Mouse (Mus musculus) lung, embryonic 14.5 days (tissue): ENCODE data around the gene Med9. TPM values are rescaled to one million over a fixed set of nuclear protein-coding genes. Genes with fewer than 3 reads are reported as not detected.
"Not testable (repeated sequence)": the region's sequence is repeated elsewhere in the genome, so short reads cannot be mapped to it uniquely, and the experiment has no call there.

Experiments used
- ATAC-seq: fragments of 200-750 bp; cut with Nextera tagmentation; 2 replicates; pipeline ENCODE4 v1.8.0; 2017; ENCODE audit warnings: mild to moderate bottlenecking, moderate TSS enrichment, moderate library complexity; ENCODE audit not compliant: insufficient read depth
- DNase-seq: peaks from one replicate; pipeline ENCODE4 v3.0.0-alpha.2; 2015
- H3K27ac ChIP-seq: fragments of 300-500 bp; sonication (generic); 2 replicates; pipeline ENCODE4 v1.5.1; 2014; ENCODE audit warnings: low read depth, mild to moderate bottlenecking, moderate library complexity
- H3K27me3 ChIP-seq: fragments of 300-500 bp; sonication (generic); 2 replicates; pipeline ENCODE4 v1.6.1; 2014; ENCODE audit warnings: low read length, control low read depth; ENCODE audit not compliant: insufficient read depth
- H3K36me3 ChIP-seq: fragments of 300-500 bp; sonication (generic); 2 replicates; pipeline ENCODE4 v1.6.1; 2014; ENCODE audit warnings: control low read depth; ENCODE audit not compliant: insufficient read depth
- H3K4me1 ChIP-seq: fragments of 300-500 bp; sonication (generic); 2 replicates; pipeline ENCODE4 v1.6.1; 2014; ENCODE audit warnings: antibody characterized with exemption, control low read depth; ENCODE audit not compliant: insufficient read depth
- H3K4me2 ChIP-seq: fragments of 300-500 bp; sonication (generic); 2 replicates; pipeline ENCODE4 v1.6.1; 2014; ENCODE audit warnings: mild to moderate bottlenecking
- H3K4me3 ChIP-seq: fragments of 300-500 bp; sonication (generic); 2 replicates; pipeline ENCODE4 v1.5.1; 2014; ENCODE audit warnings: low read depth, low read length
- H3K9ac ChIP-seq: fragments of 300-500 bp; sonication (generic); 2 replicates; pipeline ENCODE4 v1.6.1; 2014
- H3K9me3 ChIP-seq: fragments of 300-500 bp; sonication (generic); 2 replicates; pipeline ENCODE4 v1.6.1; 2016; ENCODE audit warnings: low read depth, low read length, control low read depth
- CTCF ChIP-seq: IDR thresholded peaks from 2 replicates; pipeline ENCODE4 v1.5.1; 2016; ENCODE audit warnings: antibody characterized with exemption, low read depth
- WGBS: fragments of 180-500 bp; shearing (Covaris S2); extraction: QIAGEN DNeasy Blood & Tissue Kit; methylation state at CpG from one replicate; pipeline ENCODE4 v1.1.7; 2014; 5-methylcytosine and 5-hydroxymethylcytosine counted together
- polyA plus RNA-seq: library from polyadenylated mRNA; unstranded; fragments of >200 nt; fragmentation: Nextera tagmentation; extraction: Ambion mirVana; gene quantifications from 2 replicates; pipeline ENCODE4 v1.2.1, GENCODE M21; 2014

The Med9 gene
- polyA plus RNA-seq, 1 experiment from 2014 or later, result 48.9 TPM

DNA sequence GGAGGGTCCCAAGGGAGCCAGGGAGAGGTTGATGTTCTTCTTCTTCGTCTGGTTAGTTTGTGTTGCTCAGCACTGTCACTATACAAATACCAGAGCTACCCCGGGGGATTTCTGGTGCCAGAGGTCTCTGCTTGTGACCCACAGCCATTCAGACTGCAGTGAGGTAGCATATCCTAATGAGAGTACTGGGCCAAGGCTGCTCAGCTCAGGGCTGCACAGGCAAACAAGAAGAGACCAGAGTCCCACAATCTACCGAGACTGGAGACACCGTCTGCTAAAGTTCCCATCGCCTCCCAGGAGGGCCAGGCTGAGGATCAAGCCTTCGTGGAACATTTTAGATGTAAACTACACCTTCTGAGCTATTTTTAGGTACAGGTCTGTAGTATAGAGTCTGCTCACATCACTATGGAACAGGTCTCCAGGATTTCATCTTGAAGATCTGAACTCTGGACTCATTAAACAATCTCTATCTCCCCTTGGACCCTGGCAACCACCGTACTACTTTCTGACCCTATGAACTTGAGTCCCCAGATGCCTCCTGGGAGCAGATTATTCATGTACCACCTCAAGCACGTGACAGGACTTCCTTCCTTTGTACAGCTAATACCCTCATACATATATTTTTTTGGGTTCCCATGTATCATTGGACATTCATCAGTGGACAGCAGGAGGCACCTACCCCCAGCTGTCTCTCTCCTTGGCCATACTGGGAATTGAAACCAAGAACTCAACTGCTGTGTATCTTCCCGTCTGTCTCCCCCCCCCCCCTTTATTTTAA is 15.3 kb upstream of the Med9 start:
- no peaks in the 10 kb centered on the region for H3K9me3 ChIP-seq
- no peak for ATAC-seq
- TF ChIP-seq CTCF, result no peak
- 55% methylated on average over 9 of the region's 9 CpGs for WGBS
- H3K4me2 ChIP-seq, result no peak overlapping the region
- no peaks in the 10 kb centered on the region for H3K36me3 ChIP-seq
- no peaks in the 10 kb centered on the region for H3K27me3 ChIP-seq
- no peak overlapping the region for H3K27ac ChIP-seq
- DNase-seq, result no peak
- H3K4me1 ChIP-seq, result no peaks in the 10 kb centered on the region
- H3K4me3 ChIP-seq, result no peak overlapping the region
- no peak overlapping the region for H3K9ac ChIP-seq

DNA sequence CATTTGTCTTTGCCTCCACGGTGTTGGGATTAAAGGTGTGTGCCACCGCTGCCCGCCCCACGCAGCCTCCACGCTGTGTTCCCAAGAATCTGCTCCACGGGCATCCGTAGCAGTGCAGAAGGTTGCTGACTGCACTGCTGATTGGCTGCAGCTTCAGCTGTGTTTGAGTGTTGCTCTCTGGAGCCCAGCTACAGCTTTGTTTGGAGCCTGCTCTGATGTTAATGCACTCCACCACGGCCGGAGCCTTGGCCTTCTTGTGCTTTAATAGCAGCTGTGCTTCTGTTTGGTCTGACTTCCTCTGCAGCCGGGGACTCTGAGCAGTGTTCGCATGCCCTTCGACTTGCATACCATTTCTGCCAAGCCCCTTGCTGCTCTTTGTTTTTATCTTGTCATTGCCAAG is 14.1 kb upstream of the Med9 start:
- Histone ChIP-seq H3K4me1 (no peaks in the 10 kb centered on the region), H3K4me2 (no peak overlapping the region), H3K27ac (no peak overlapping the region), H3K9ac (no peak overlapping the region), H3K9me3 (no peaks in the 10 kb centered on the region), H3K36me3 (no peaks in the 10 kb centered on the region), H3K27me3 (no peaks in the 10 kb centered on the region), H3K4me3 (no peak overlapping the region)
- TF ChIP-seq CTCF, result no peak
- ATAC-seq (no peak), DNase-seq (peak; percentile 35)
- WGBS, result 34% methylated on average over 12 of the region's 12 CpGs

DNA sequence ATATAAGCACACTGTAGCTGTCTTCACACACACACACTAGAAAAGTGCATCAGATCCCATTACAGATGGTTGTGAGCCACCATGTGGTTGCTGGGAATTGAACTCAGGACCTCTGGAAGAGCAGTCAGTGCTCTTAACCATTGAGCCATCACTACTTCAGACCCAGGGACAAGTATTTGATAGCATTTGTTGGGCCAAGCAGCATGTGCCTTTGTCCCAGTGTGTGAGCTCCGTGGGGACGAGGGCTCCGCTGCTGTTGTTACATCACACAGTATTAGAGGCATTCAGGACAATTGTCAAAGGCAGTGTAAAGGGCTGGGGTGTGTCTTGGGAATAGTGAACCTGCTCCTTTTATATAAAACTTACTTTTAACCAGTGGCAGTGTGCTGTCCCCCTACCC is 11.0 kb upstream of the Med9 start:
- Histone ChIP-seq H3K4me3 (no peak overlapping the region), H3K4me2 (no peak overlapping the region), H3K9me3 (no peaks in the 10 kb centered on the region), H3K9ac (no peak overlapping the region), H3K36me3 (no peaks in the 10 kb centered on the region), H3K27ac (no peak overlapping the region), H3K4me1 (no peaks in the 10 kb centered on the region), H3K27me3 (no peaks in the 10 kb centered on the region)
- WGBS, result 73% methylated on average over 3 of the region's 3 CpGs
- DNase-seq (no peak), ATAC-seq (no peak)
- no peak for TF ChIP-seq CTCF

DNA sequence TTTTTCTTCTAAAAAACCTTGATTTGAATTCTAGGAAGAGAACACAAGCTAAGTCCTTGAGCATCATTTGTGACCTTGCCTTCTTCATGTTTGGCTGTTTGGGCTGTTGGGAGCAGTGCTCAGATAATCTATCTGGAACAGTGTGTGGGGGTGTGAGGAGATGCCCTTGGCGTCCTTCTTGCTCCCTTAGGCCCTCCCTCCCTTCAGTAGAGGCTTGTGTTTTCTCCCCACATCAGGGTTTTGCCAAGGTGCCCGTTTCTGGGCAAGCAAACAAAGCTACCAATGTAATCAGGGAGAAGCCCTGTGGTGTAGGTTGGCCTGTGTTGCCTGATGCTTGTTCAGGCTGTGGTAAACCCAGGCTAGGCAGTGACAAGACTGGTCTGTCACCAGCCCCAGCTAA is 10.4 kb upstream of the Med9 start:
- H3K27ac ChIP-seq, result no peak overlapping the region
- H3K4me2 ChIP-seq, result no peak overlapping the region
- H3K4me3 ChIP-seq, result no peak overlapping the region
- no peaks in the 10 kb centered on the region for H3K36me3 ChIP-seq
- no peaks in the 10 kb centered on the region for H3K9me3 ChIP-seq
- no peak for ATAC-seq
- H3K9ac ChIP-seq, result no peak overlapping the region
- no peak for DNase-seq
- TF ChIP-seq CTCF, result no peak
- 25% methylated on average over 2 of the region's 2 CpGs for WGBS
- H3K4me1 ChIP-seq, result no peaks in the 10 kb centered on the region
- H3K27me3 ChIP-seq, result no peaks in the 10 kb centered on the region

DNA sequence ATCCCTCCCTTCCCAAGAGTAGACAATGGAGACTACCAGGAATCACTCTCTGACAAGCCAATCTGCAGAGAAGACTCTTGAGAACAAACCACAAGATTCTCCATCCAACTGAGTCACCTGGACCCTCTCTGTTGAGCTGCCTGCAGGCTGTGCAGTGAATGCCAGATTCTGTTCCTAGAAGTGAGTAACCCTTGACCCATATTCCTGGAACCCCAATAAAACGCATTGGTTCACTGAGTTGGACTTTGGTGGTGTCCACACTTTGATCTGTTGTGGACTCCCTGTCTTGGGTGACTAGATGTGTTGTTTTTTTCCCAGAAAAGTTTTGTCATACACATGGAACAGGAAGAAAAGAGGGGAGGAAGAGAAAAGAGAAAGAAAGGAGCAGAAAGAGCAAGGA is 8.2 kb upstream of the Med9 start:
- 71% methylated on average over 1 of the region's 1 CpGs for WGBS
- Histone ChIP-seq H3K36me3 (no peaks in the 10 kb centered on the region), H3K4me2 (no peak overlapping the region), H3K4me3 (no peak overlapping the region), H3K27me3 (no peaks in the 10 kb centered on the region), H3K9ac (no peak overlapping the region), H3K4me1 (no peaks in the 10 kb centered on the region), H3K27ac (no peak overlapping the region), H3K9me3 (no peaks in the 10 kb centered on the region)
- ATAC-seq (no peak), DNase-seq (no peak)
- no peak for TF ChIP-seq CTCF

DNA sequence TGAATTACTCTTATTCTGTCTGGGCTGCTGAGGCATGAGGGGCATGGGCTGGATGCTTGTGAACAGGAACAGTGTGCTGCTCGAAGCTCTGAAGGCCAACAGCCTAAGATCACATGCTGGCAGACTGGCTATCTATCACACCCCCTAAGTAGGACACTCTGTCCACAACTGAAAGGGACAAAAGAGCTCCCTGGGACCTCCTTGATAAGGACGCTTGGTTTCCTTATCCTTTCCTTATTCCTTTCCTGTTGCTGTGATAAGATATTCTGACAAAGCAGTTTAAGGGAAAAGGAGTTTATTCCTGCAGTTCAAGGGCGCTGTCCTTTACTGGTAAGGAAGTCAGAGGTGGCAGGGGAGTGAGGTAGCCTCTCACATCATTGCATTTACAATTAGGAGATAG is 7.4 kb upstream of the Med9 start:
- H3K4me1 ChIP-seq, result no peaks in the 10 kb centered on the region
- ATAC-seq (no peak), DNase-seq (no peak)
- no peaks in the 10 kb centered on the region for H3K36me3 ChIP-seq
- TF ChIP-seq CTCF, result no peak
- H3K27me3 ChIP-seq, result no peaks in the 10 kb centered on the region
- no peak overlapping the region for H3K4me3 ChIP-seq
- no peak overlapping the region for H3K27ac ChIP-seq
- no peaks in the 10 kb centered on the region for H3K9me3 ChIP-seq
- H3K4me2 ChIP-seq, result no peak overlapping the region
- no peak overlapping the region for H3K9ac ChIP-seq
- 45% methylated on average over 3 of the region's 3 CpGs for WGBS

DNA sequence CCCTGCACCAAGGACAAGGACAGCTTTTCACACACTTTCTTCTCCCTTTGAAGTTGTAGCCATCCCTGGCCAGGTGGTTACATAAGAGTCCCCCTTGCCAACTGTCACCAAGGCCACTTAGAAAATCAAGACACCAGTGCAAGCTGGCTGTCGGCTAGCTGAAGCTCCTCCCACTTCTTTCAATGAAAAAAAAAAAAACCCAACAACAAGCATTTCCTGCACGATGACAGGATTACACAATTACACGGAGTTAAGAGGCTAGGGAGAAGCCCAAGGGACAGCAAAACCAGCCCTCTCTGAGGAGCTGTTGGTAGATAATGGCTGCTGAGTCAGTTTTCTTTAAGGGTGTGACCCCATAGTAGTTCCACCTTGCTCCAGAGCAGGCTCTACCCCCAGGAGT is 6.6 kb upstream of the Med9 start:
- no peak for TF ChIP-seq CTCF
- Histone ChIP-seq H3K4me2 (no peak overlapping the region), H3K4me3 (no peak overlapping the region), H3K36me3 (no peaks in the 10 kb centered on the region), H3K9ac (no peak overlapping the region), H3K27ac (no peak overlapping the region), H3K4me1 (no peaks in the 10 kb centered on the region), H3K27me3 (no peaks in the 10 kb centered on the region), H3K9me3 (no peaks in the 10 kb centered on the region)
- 15% methylated on average over 3 of the region's 3 CpGs for WGBS
- no peak for ATAC-seq
- peak; percentile 24 for DNase-seq

DNA sequence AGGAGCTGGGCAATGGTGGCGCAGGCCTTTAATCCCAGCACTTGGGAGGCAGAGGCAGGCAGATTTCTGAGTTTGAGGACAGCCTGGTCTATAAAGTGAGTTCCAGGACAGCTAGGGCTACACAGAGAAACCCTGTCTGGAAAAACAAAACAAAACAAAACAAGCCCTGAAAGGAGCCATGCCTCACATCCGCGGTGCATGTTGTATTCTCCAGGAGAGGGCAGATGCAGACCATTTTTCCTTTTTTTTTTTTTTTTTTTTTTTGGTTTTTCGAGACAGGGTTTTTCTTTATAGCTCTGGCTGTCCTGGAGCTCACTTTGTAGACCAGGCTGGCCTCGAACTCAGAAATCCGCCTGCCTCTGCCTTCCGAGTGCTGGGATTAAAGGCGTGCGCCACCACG is 3.2 kb upstream of the Med9 start:
- H3K27me3 ChIP-seq, H3K9ac ChIP-seq, H3K4me3 ChIP-seq, H3K9me3 ChIP-seq, H3K27ac ChIP-seq, DNase-seq, ATAC-seq, H3K36me3 ChIP-seq, H3K4me1 ChIP-seq, H3K4me2 ChIP-seq: not testable (repeated sequence)
- WGBS, result 86% methylated on average over 9 of the region's 10 CpGs
